Mouse (Mus musculus) hindbrain, embryonic 14.5 days (tissue): ENCODE measurements at regions not wholly inside any gene's neighbourhood (a gene's known extent, or its start where the extent isn't known, plus 50 kb on each side); places are given as distances from the start of the nearest gene placed in this dataset.

ENCODE experiments used
- ATAC-seq: fragments of 200-750 bp; cut with Nextera tagmentation; 2 replicates; pipeline ENCODE4 v1.8.0; 2017; ENCODE audit warnings: moderate number of reproducible peaks, mild to moderate bottlenecking, moderate TSS enrichment, moderate library complexity; ENCODE audit not compliant: low FRiP score
- DNase-seq: peaks from one replicate; pipeline ENCODE4 v3.0.0-alpha.2; 2015; ENCODE audit warnings: low spot score
- H3K27ac ChIP-seq: fragments of 300-500 bp; sonication (generic); 2 replicates; pipeline ENCODE4 v1.5.1; 2014; ENCODE audit warnings: mild to moderate bottlenecking, moderate library complexity
- H3K27me3 ChIP-seq: fragments of 300-500 bp; sonication (generic); 2 replicates; pipeline ENCODE4 v1.6.1; 2014; ENCODE audit warnings: mild to moderate bottlenecking, low read length, mixed read lengths; ENCODE audit not compliant: control insufficient read depth, insufficient read depth
- H3K36me3 ChIP-seq: fragments of 300-500 bp; sonication (generic); replicated peaks from 2 replicates; pipeline ENCODE4 v1.6.1; 2014; ENCODE audit not compliant: control insufficient read depth, insufficient read depth
- H3K4me1 ChIP-seq: fragments of 300-500 bp; sonication (generic); replicated peaks from 2 replicates; pipeline ENCODE4 v1.6.1; 2014; ENCODE audit warnings: antibody characterized with exemption, low read length, mixed read lengths; ENCODE audit not compliant: control insufficient read depth, insufficient read depth
- H3K4me2 ChIP-seq: fragments of 300-500 bp; sonication (generic); replicated peaks from 2 replicates; pipeline ENCODE4 v1.6.1; 2014; ENCODE audit warnings: mild to moderate bottlenecking, moderate library complexity
- H3K4me3 ChIP-seq: fragments of 300-500 bp; sonication (generic); replicated peaks from 2 replicates; pipeline ENCODE4 v1.5.1; 2014; ENCODE audit warnings: mild to moderate bottlenecking, low read length
- H3K9ac ChIP-seq: fragments of 300-500 bp; sonication (generic); 2 replicates; pipeline ENCODE4 v1.6.1; 2014
- H3K9me3 ChIP-seq: fragments of 300-500 bp; sonication (generic); 2 replicates; pipeline ENCODE4 v1.6.1; 2016; ENCODE audit warnings: low read length; ENCODE audit not compliant: control insufficient read depth
- WGBS: fragments of 180-500 bp; shearing (Covaris S2); extraction: QIAGEN DNeasy Blood & Tissue Kit; methylation state at CpG from one replicate; pipeline ENCODE4 v1.1.7; 2014; 5-methylcytosine and 5-hydroxymethylcytosine counted together

GRCm38 (mm10) chr5:64486761-64487160, 316.4 kb upstream of the Klf3 start:
- H3K9ac ChIP-seq = no peak overlapping the region
- DNase-seq (no peak), ATAC-seq (no peak)
- no peaks in the 10 kb centered on the region for H3K27me3 ChIP-seq
- 87% methylated on average over 1 of the region's 1 CpGs for WGBS
- no peaks in the 10 kb centered on the region for H3K9me3 ChIP-seq
- H3K4me3 ChIP-seq = no peak overlapping the region
- no peak overlapping the region for H3K4me2 ChIP-seq
- H3K36me3 ChIP-seq = no peaks in the 10 kb centered on the region
- 0 out of 2 replicates have a peak, but pooled peaks cover 11% of the 10 kb centered on the region for H3K4me1 ChIP-seq
- no peak overlapping the region for H3K27ac ChIP-seq

- no peak overlapping the region for H3K4me3 ChIP-seq
- no peak overlapping the region for H3K27ac ChIP-seq
- H3K27me3 ChIP-seq = no peaks in the 10 kb centered on the region
- H3K36me3 ChIP-seq = no peaks in the 10 kb centered on the region
- no peak for ATAC-seq
- H3K9ac ChIP-seq = no peak overlapping the region
- WGBS = 81% methylated on average over 14 of the region's 14 CpGs
- no peak for DNase-seq
- no peak overlapping the region for H3K4me2 ChIP-seq
- 0 out of 2 replicates have a peak, but pooled peaks cover 11% of the 10 kb centered on the region for H3K4me1 ChIP-seq
- no peaks in the 10 kb centered on the region for H3K9me3 ChIP-seq
Observed at GRCm38 (mm10) chr5:64487698-64488398, 315.3 kb upstream of the Klf3 start.

- peak; percentile 24 for DNase-seq
- H3K27ac ChIP-seq = no peak overlapping the region
Observed at GRCm38 (mm10) chr5:64489656-64490444, 313.3 kb upstream of the Klf3 start.

GRCm38 (mm10) chr5:64490445-64490950, 312.7 kb upstream of the Klf3 start:
- H3K9ac ChIP-seq = no peak overlapping the region
- no peak overlapping the region for H3K4me2 ChIP-seq
- DNase-seq (no peak), ATAC-seq (no peak)
- H3K27me3 ChIP-seq = no peaks in the 10 kb centered on the region
- no peak overlapping the region for H3K27ac ChIP-seq
- 0 out of 2 replicates have a peak, but pooled peaks cover 11% of the 10 kb centered on the region for H3K4me1 ChIP-seq
- no peaks in the 10 kb centered on the region for H3K9me3 ChIP-seq
- 28% methylated on average over 5 of the region's 5 CpGs for WGBS
- H3K4me3 ChIP-seq = no peak overlapping the region
- H3K36me3 ChIP-seq = no peaks in the 10 kb centered on the region

More at GRCm38 (mm10) chr5:64489656-64490444, 313.3 kb upstream of the Klf3 start:
- ATAC-seq = no peak; the same call in 1 of the 2 replicates
- no peaks in the 10 kb centered on the region for H3K27me3 ChIP-seq
- no peaks in the 10 kb centered on the region for H3K9me3 ChIP-seq
- no peak overlapping the region for H3K4me3 ChIP-seq
- 0 out of 2 replicates have a peak, but pooled peaks cover 11% of the 10 kb centered on the region for H3K4me1 ChIP-seq
- H3K9ac ChIP-seq = no peak overlapping the region
- 38% methylated on average over 4 of the region's 4 CpGs for WGBS
- no peak overlapping the region for H3K4me2 ChIP-seq
- no peaks in the 10 kb centered on the region for H3K36me3 ChIP-seq

- Histone ChIP-seq H3K9me3 (no peaks in the 10 kb centered on the region), H3K4me3 (no peak overlapping the region), H3K36me3 (no peaks in the 10 kb centered on the region), H3K4me1 (0 out of 2 replicates have a peak, but pooled peaks cover 11% of the 10 kb centered on the region), H3K9ac (no peak overlapping the region), H3K27ac (no peak overlapping the region), H3K27me3 (no peaks in the 10 kb centered on the region), H3K4me2 (no peak overlapping the region)
- ATAC-seq = no peak
- 95% methylated on average over 4 of the region's 4 CpGs for WGBS
- DNase-seq = no peak
Observed at GRCm38 (mm10) chr5:64494429-64494828, 308.8 kb upstream of the Klf3 start.

GRCm38 (mm10) chr5:64496853-64497252, 306.3 kb upstream of the Klf3 start:
- H3K4me2 ChIP-seq = no peak overlapping the region
- 94% methylated on average over 4 of the region's 4 CpGs for WGBS
- no peaks in the 10 kb centered on the region for H3K4me1 ChIP-seq
- DNase-seq (no peak), ATAC-seq (no peak)
- H3K27me3 ChIP-seq = no peaks in the 10 kb centered on the region
- H3K36me3 ChIP-seq = no peaks in the 10 kb centered on the region
- no peaks in the 10 kb centered on the region for H3K9me3 ChIP-seq
- no peak overlapping the region for H3K9ac ChIP-seq
- H3K27ac ChIP-seq = no peak overlapping the region
- no peak overlapping the region for H3K4me3 ChIP-seq

GRCm38 (mm10) chr5:64498431-64498830, 304.8 kb upstream of the Klf3 start:
- Histone ChIP-seq H3K4me1 (no peaks in the 10 kb centered on the region), H3K9me3 (no peaks in the 10 kb centered on the region), H3K27me3 (no peaks in the 10 kb centered on the region), H3K4me2 (no peak overlapping the region), H3K27ac (no peak overlapping the region), H3K36me3 (no peaks in the 10 kb centered on the region), H3K4me3 (no peak overlapping the region), H3K9ac (no peak overlapping the region)
- DNase-seq (no peak), ATAC-seq (no peak)
- WGBS = 93% methylated on average over 5 of the region's 5 CpGs

GRCm38 (mm10) chr5:64499131-64499530, 304.1 kb upstream of the Klf3 start:
- Histone ChIP-seq H3K4me3 (no peak overlapping the region), H3K27me3 (no peaks in the 10 kb centered on the region), H3K9ac (no peak overlapping the region), H3K36me3 (no peaks in the 10 kb centered on the region), H3K4me2 (no peak overlapping the region), H3K9me3 (no peaks in the 10 kb centered on the region), H3K4me1 (no peaks in the 10 kb centered on the region), H3K27ac (no peak overlapping the region)
- ATAC-seq (no peak), DNase-seq (no peak)
- WGBS = 94% methylated on average over 3 of the region's 3 CpGs

- WGBS = 94% methylated on average over 8 of the region's 8 CpGs
Observed at GRCm38 (mm10) chr5:64500413-64500812, 302.8 kb upstream of the Klf3 start.

More at GRCm38 (mm10) chr5:64500413-64500812, 302.8 kb upstream of the Klf3 start:
- Histone ChIP-seq H3K4me1 (0 out of 2 replicates have a peak, but pooled peaks cover 5% of the 10 kb centered on the region), H3K4me3 (no peak overlapping the region), H3K27me3 (no peaks in the 10 kb centered on the region), H3K27ac (no peak overlapping the region), H3K4me2 (no peak overlapping the region), H3K9me3 (no peaks in the 10 kb centered on the region), H3K9ac (no peak overlapping the region), H3K36me3 (no peaks in the 10 kb centered on the region)
- ATAC-seq (no peak), DNase-seq (no peak)
